Mouse (Mus musculus): ENCODE results near the gene Tecpr2. TPM values are rescaled to one million over a fixed set of nuclear protein-coding genes. Genes with fewer than 3 reads are reported as not detected.

Tecpr2 gene
- polyA plus RNA-seq, 1 experiment from 2014 or later = 2.3 TPM

Other genes starting within 250 kb of the Tecpr2 start
- not detected in 2 replicates for gene 1700001K19Rik, start 206.6 kb upstream of the Tecpr2 start, polyA plus RNA-seq (2014; fragmentation: Nextera tagmentation; extraction: Ambion mirVana)
- 635 and 675 TPM in 2 replicates for gene Hsp90aa1, start 186.5 kb upstream of the Tecpr2 start, polyA plus RNA-seq (2014; fragmentation: Nextera tagmentation; extraction: Ambion mirVana)
- gene Wdr20, start 151.3 kb upstream of the Tecpr2 start, polyA plus RNA-seq (2014; fragmentation: Nextera tagmentation; extraction: Ambion mirVana) = 16.1 and 16.3 TPM in 2 replicates
- gene Mok, start 48.3 kb upstream of the Tecpr2 start, polyA plus RNA-seq (2014; fragmentation: Nextera tagmentation; extraction: Ambion mirVana) = 3.5 and 4.7 TPM in 2 replicates
- gene Zfp839, start 39.0 kb upstream of the Tecpr2 start, polyA plus RNA-seq (2014; fragmentation: Nextera tagmentation; extraction: Ambion mirVana) = 4.6 TPM in 2 replicates
- gene Cinp, start 119 bp upstream of the Tecpr2 start, polyA plus RNA-seq (2014; fragmentation: Nextera tagmentation; extraction: Ambion mirVana) = 67.0 and 70.3 TPM in 2 replicates
- 10.8 TPM in 2 replicates for gene Ankrd9, start 89.8 kb downstream of the Tecpr2 start, polyA plus RNA-seq (2014; fragmentation: Nextera tagmentation; extraction: Ambion mirVana)
- gene Rcor1, start 150.1 kb downstream of the Tecpr2 start, polyA plus RNA-seq (2014; fragmentation: Nextera tagmentation; extraction: Ambion mirVana) = 12.3 and 12.6 TPM in 2 replicates